Mouse (Mus musculus): ENCODE measurements around the gene Olfr1418. TPM values are rescaled to one million over a fixed set of nuclear protein-coding genes. Genes with fewer than 3 reads are reported as not detected.

The Olfr1418 gene
- total and polyA plus RNA-seq, 2 experiments from 2014 or later, result not detected

GRCm38 (mm10) chr19:11819800-11820199 is 41.1 kb downstream of the Olfr1418 start:
- peak; percentile 74 for DNase-seq (ENCODE audit: low spot score)
- Histone ChIP-seq H3K27ac (ENCODE audit: low read depth) (no peak overlapping the region), H3K4me3 (ENCODE audit: low read depth, low read length) (peak overlapping the region; percentile 54), H3K36me3 (replicated peaks; ENCODE audit: control insufficient read depth, insufficient read depth, low read length) (no peaks in the 10 kb centered on the region), H3K27me3 (ENCODE audit: control insufficient read depth, insufficient read depth, low read length) (no peaks in the 10 kb centered on the region), H3K4me1 (ENCODE audit: control insufficient read depth, insufficient read depth) (peaks cover 6% of the 10 kb centered on the region; the same call in 1 of the 2 replicates), H3K9me3 (replicated peaks; ENCODE audit: control insufficient read depth, low read length) (no peaks in the 10 kb centered on the region), H3K4me2 (ENCODE audit: low read depth, low read length) (peak overlapping the region; percentile 61), H3K9ac (replicated peaks; ENCODE audit: low read depth, low read length) (no peak overlapping the region)
- TF ChIP-seq CTCF (IDR thresholded peaks at IDR 0.05; ENCODE audit: low read depth), result peak; percentile 75
- TF ChIP-seq EP300 (IDR thresholded peaks at IDR 0.05; ENCODE audit: low read depth), result no peak
- under 1% methylated on average over 15 of the region's 15 CpGs for WGBS
- ATAC-seq (ENCODE audit: insufficient read depth, low read depth), result peak; percentile 83

- DNase-seq (ENCODE audit: low spot score) (no peak), ATAC-seq (ENCODE audit: insufficient read depth, low read depth) (no peak)
- no peaks in the 10 kb centered on the region for H3K9me3 ChIP-seq (replicated peaks; ENCODE audit: control insufficient read depth, low read length)
- WGBS, result 2% methylated on average over 20 of the region's 20 CpGs
- H3K4me1 ChIP-seq (ENCODE audit: control insufficient read depth, insufficient read depth), result peaks cover 6% of the 10 kb centered on the region; the same call in 1 of the 2 replicates
- no peaks in the 10 kb centered on the region for H3K36me3 ChIP-seq (replicated peaks; ENCODE audit: control insufficient read depth, insufficient read depth, low read length)
- H3K9ac ChIP-seq (replicated peaks; ENCODE audit: low read depth, low read length), result peak within 1 kb of the TSS; percentile 34
- TF ChIP-seq CTCF (IDR thresholded peaks at IDR 0.05; ENCODE audit: low read depth), result no peak
- no peak for TF ChIP-seq EP300 (IDR thresholded peaks at IDR 0.05; ENCODE audit: low read depth)
- H3K4me2 ChIP-seq (ENCODE audit: low read depth, low read length), result peak within 1 kb of the TSS; percentile 61
- peak within 1 kb of the TSS; percentile 54 for H3K4me3 ChIP-seq (ENCODE audit: low read depth, low read length)
- peak within 1 kb of the TSS; percentile 31 for H3K27ac ChIP-seq (ENCODE audit: low read depth)
- H3K27me3 ChIP-seq (ENCODE audit: control insufficient read depth, insufficient read depth, low read length), result no peaks in the 10 kb centered on the region
Observed at GRCm38 (mm10) chr19:11819143-11819700, 41.6 kb downstream of the Olfr1418 start, which contains the start of gene Stx3. Gene Stx3, minus strand, starts transcription at chr19:11819403.

GRCm38 (mm10) chr19:11818199-11819142 is 42.4 kb downstream of the Olfr1418 start:
- under 1% methylated on average over 64 of the region's 83 CpGs for WGBS

DNA sequence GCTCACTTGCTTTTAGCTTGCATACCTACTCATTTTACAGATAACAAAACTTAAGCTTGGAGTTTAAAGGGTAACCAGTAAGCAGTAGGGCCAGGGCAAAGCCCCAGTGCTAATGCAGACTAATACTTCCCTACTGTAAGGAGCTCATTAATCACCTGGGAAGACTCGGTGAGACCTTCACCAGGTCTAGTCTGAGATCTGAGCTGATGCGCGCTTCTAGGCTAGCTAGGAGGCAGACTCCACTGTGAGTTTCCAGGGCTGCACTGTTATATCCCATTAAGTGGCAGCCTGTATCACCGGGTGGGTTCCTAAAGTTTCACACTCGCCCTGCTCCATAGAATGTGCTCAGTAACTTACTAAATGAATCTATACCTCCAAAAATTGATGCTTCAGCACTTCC is 43.3 kb downstream of the Olfr1418 start:
- no peaks in the 10 kb centered on the region for H3K9me3 ChIP-seq (replicated peaks; ENCODE audit: control insufficient read depth, low read length)
- 26% methylated on average over 5 of the region's 5 CpGs for WGBS
- ATAC-seq (ENCODE audit: insufficient read depth, low read depth), result no peak
- peaks cover 6% of the 10 kb centered on the region; the same call in 1 of the 2 replicates for H3K4me1 ChIP-seq (ENCODE audit: control insufficient read depth, insufficient read depth)
- no peaks in the 10 kb centered on the region for H3K27me3 ChIP-seq (ENCODE audit: control insufficient read depth, insufficient read depth, low read length)
- H3K27ac ChIP-seq (ENCODE audit: low read depth), result peak overlapping the region; percentile 31; the same call in 1 of the 2 replicates
- peak overlapping the region; percentile 61 for H3K4me2 ChIP-seq (ENCODE audit: low read depth, low read length)
- H3K4me3 ChIP-seq (ENCODE audit: low read depth, low read length), result peak overlapping the region; percentile 54
- no peaks in the 10 kb centered on the region for H3K36me3 ChIP-seq (replicated peaks; ENCODE audit: control insufficient read depth, insufficient read depth, low read length)
- TF ChIP-seq CTCF (IDR thresholded peaks at IDR 0.05; ENCODE audit: low read depth), result no peak
- no peak for TF ChIP-seq EP300 (IDR thresholded peaks at IDR 0.05; ENCODE audit: low read depth)
- DNase-seq (ENCODE audit: low spot score), result no peak
- H3K9ac ChIP-seq (replicated peaks; ENCODE audit: low read depth, low read length), result no peak overlapping the region

More at GRCm38 (mm10) chr19:11818199-11819142, 42.4 kb downstream of the Olfr1418 start:
- Histone ChIP-seq H3K9me3 (replicated peaks; ENCODE audit: control insufficient read depth, low read length) (no peaks in the 10 kb centered on the region), H3K4me3 (ENCODE audit: low read depth, low read length) (peak overlapping the region; percentile 54), H3K27me3 (ENCODE audit: control insufficient read depth, insufficient read depth, low read length) (no peaks in the 10 kb centered on the region), H3K36me3 (replicated peaks; ENCODE audit: control insufficient read depth, insufficient read depth, low read length) (no peaks in the 10 kb centered on the region), H3K4me2 (ENCODE audit: low read depth, low read length) (peak overlapping the region; percentile 61), H3K4me1 (ENCODE audit: control insufficient read depth, insufficient read depth) (peaks cover 6% of the 10 kb centered on the region; the same call in 1 of the 2 replicates), H3K27ac (ENCODE audit: low read depth) (peak overlapping the region; percentile 31), H3K9ac (replicated peaks; ENCODE audit: low read depth, low read length) (peak overlapping the region; percentile 34)
- ATAC-seq (ENCODE audit: insufficient read depth, low read depth) (peak; percentile 72), DNase-seq (ENCODE audit: low spot score) (peak; percentile 35)
- TF ChIP-seq CTCF (IDR thresholded peaks at IDR 0.05; ENCODE audit: low read depth) (no peak), EP300 (IDR thresholded peaks at IDR 0.05; ENCODE audit: low read depth) (no peak)

DNA sequence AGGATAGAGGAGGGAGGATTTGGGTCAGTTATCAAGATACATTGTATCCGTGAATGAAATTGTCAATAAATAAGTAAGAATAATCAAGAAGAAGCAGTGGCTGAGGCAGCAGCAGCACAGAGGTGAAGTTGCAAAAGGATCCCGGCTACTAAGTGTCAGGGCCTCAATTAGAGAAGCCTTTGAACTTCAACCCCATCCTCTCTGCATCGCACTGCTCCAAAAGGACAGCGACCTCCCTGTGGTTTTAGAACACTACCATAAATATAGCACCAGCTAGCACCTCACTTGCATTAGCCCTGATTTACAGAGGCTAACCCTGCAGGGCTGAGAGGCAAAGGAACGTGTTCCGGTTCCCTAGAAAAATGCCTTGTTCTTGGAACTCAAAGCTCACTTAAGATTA is 44.2 kb downstream of the Olfr1418 start:
- H3K9ac ChIP-seq (replicated peaks; ENCODE audit: low read depth, low read length), result no peak overlapping the region
- H3K4me3 ChIP-seq (ENCODE audit: low read depth, low read length), result no peak overlapping the region
- no peaks in the 10 kb centered on the region for H3K36me3 ChIP-seq (replicated peaks; ENCODE audit: control insufficient read depth, insufficient read depth, low read length)
- no peaks in the 10 kb centered on the region for H3K27me3 ChIP-seq (ENCODE audit: control insufficient read depth, insufficient read depth, low read length)
- DNase-seq (ENCODE audit: low spot score), result no peak
- 30% methylated on average over 6 of the region's 6 CpGs for WGBS
- peaks cover 6% of the 10 kb centered on the region; the same call in 1 of the 2 replicates for H3K4me1 ChIP-seq (ENCODE audit: control insufficient read depth, insufficient read depth)
- H3K4me2 ChIP-seq (ENCODE audit: low read depth, low read length), result no peak overlapping the region
- no peak overlapping the region for H3K27ac ChIP-seq (ENCODE audit: low read depth)
- TF ChIP-seq CTCF (IDR thresholded peaks at IDR 0.05; ENCODE audit: low read depth), result no peak
- no peak for TF ChIP-seq EP300 (IDR thresholded peaks at IDR 0.05; ENCODE audit: low read depth)
- H3K9me3 ChIP-seq (replicated peaks; ENCODE audit: control insufficient read depth, low read length), result no peaks in the 10 kb centered on the region
- ATAC-seq (ENCODE audit: insufficient read depth, low read depth), result no peak

All from heart, postnatal 0 days (tissue).